Mouse (Mus musculus) WW6 (cell line): Measurements from ENCODE around the gene Igtp.
"Not testable (repeated sequence)": the region's sequence is repeated elsewhere in the genome, so short reads cannot be mapped to it uniquely, and the experiment has no call there.

Experiments used
- DNase-seq: peaks from one replicate; pipeline ENCODE4 v3.0.0-alpha.2; 2013; ENCODE audit warnings: low read depth, low spot score

Gene Igtp

GRCm38 (mm10) chr11:58213673-58214342 lies 14.5 kb downstream of the Igtp start:
- no peak for DNase-seq

- DNase-seq = no peak
Observed at GRCm38 (mm10) chr11:58214391-58215048, 15.2 kb downstream of the Igtp start.

GRCm38 (mm10) chr11:58215049-58215430 lies 15.7 kb downstream of the Igtp start:
- DNase-seq = not testable (repeated sequence)

- DNase-seq = no peak
Observed at GRCm38 (mm10) chr11:58215814-58216213, 16.5 kb downstream of the Igtp start.

- DNase-seq = no peak
Observed at GRCm38 (mm10) chr11:58216823-58217222, 17.5 kb downstream of the Igtp start.

GRCm38 (mm10) chr11:58223751-58224150 lies 24.4 kb downstream of the Igtp start:
- DNase-seq = no peak

GRCm38 (mm10) chr11:58224313-58224712 lies 25.0 kb downstream of the Igtp start:
- no peak for DNase-seq

GRCm38 (mm10) chr11:58224872-58225271 lies 25.5 kb downstream of the Igtp start:
- not testable (repeated sequence) for DNase-seq

- DNase-seq = peak; percentile 38
Observed at GRCm38 (mm10) chr11:58225655-58226054, 26.3 kb downstream of the Igtp start.

- DNase-seq = no peak
Observed at GRCm38 (mm10) chr11:58226425-58226824, 27.1 kb downstream of the Igtp start.

GRCm38 (mm10) chr11:58228021-58228420 lies 28.7 kb downstream of the Igtp start:
- not testable (repeated sequence) for DNase-seq

GRCm38 (mm10) chr11:58230396-58230910 lies 31.1 kb downstream of the Igtp start:
- no peak for DNase-seq

GRCm38 (mm10) chr11:58231156-58231555 lies 31.8 kb downstream of the Igtp start:
- DNase-seq = no peak

- DNase-seq = not testable (repeated sequence)
Observed at GRCm38 (mm10) chr11:58234551-58234950, 35.2 kb downstream of the Igtp start.

- peak; percentile 84 for DNase-seq
Observed at GRCm38 (mm10) chr11:58235152-58235551, 35.8 kb downstream of the Igtp start.

- peak; percentile 99 for DNase-seq
Observed at GRCm38 (mm10) chr11:58238840-58239791, 39.8 kb downstream of the Igtp start.

GRCm38 (mm10) chr11:58247294-58247693 lies 47.9 kb downstream of the Igtp start:
- no peak for DNase-seq

- DNase-seq = no peak
Observed at GRCm38 (mm10) chr11:58249203-58249981, 50.0 kb downstream of the Igtp start.

- no peak for DNase-seq
Observed at GRCm38 (mm10) chr11:58250550-58250949, 51.2 kb downstream of the Igtp start.

GRCm38 (mm10) chr11:58254411-58254810 lies 55.1 kb downstream of the Igtp start:
- no peak for DNase-seq
